Mouse (Mus musculus) embryo, embryonic 10 days (tissue): ENCODE data around the gene Cep63.

Source experiments
- DNase-seq: peaks from one replicate; pipeline ENCODE4 v3.0.0-alpha.2; 2015; ENCODE audit warnings: low spot score

Cep63 gene

DNA sequence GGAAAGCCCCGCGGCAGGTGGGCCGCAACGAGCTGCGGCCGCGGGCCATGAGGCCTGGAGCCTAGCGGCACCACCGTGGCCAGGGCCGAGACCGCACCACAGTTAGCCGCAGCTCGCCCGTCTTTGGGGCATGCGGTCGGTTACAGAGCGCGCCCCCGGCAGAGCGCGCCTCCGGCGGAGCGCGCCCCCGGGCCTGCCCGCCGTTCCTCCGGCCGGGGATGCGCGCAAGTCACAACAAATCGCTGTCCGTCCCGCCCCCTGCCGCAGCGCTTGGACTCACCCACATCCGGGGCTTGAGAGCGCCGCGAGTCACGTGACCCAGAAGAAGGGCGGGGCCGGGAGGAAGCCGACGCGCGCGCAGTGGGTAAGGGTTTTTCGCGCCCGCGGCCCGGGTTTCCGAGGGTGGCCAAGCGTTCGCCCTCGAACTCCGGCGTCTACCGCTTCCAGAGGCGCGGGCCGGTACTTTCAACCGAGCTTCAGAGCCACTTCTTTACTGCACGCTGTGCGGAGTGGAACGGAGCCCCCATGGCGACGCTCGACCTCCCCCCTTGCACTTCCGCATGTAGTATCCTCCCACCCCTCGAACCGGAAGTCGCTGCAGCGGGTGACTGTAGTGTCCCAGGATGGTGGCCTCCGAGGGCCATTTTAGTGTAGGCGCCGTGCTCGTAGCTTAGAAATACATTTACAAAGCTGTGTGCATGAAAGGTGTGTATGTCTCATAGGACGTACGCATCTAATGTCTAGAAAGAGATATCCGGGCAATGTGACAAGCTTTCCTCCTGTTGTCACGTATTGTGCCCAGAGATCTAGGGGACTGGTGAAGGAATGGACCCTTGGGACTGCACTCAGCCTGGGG lies at the start of gene Cep63, which contains the start of gene Anapc13:
TSS of gene Cep63 (minus strand) at position 552 of the 856 bp plus-strand sequence.
TSS of gene Anapc13 (plus strand) at position 314 of the 856 bp plus-strand sequence.
- DNase-seq: peak; percentile 97

DNA sequence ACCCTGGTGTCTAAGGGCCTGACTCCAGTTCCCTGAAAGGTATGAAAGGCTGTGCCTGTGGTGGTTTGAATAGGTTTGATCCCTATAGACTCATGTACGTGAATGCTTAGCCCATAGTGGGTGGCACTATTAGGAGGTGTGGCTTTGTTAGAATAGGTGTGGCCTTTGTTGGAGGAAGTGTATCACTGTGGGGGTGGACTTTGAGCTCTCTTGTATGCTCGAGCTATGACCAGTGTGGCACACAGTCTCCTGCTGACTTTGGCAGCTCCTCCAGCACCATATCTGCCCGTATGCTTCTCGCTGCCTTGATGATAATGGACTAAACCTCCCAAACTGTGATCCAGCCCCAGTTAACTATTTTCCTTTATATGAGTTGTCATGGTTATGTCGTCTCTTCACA lies 49.6 kb upstream of the Cep63 start:
- DNase-seq: no peak

DNA sequence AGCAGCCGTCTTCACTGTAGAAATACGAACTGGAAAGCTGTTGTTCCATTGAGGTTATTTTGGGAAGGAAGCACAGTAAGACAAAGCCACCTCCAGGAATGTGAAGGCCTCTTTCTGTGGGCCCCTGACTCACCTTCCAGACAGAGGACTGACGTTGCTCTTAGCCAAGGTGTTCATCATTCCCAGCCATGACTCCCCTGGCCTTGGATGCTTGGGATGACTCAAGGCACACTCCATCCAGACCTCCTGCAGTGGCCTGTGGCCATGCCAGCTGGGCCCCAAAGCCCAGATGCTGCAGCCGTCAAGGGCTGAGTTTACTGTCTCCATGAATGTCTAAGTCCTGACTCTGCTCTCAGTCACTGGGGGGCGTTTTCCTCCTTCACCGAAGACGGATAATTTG lies 47.0 kb upstream of the Cep63 start:
- DNase-seq: no peak

DNA sequence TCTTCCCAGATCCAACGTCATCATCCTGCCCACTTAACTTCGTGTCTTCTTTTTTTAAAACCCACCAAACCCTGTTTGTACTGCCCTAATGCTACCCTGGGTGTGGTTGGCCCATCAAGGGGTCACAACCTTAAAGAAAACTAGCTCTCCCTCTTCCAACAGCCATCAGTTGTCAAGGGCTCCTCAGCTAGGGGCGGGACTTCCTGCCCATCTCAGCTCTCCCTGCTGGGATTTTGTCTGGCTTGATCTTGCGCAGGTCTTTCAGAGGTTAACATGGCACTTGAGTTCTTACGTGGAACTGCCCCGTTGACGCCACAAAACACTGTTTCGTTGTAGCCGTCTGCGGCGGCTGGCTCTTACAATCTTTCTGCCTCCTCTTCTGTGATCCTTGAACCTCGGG lies 42.6 kb upstream of the Cep63 start:
- no peak for DNase-seq

DNA sequence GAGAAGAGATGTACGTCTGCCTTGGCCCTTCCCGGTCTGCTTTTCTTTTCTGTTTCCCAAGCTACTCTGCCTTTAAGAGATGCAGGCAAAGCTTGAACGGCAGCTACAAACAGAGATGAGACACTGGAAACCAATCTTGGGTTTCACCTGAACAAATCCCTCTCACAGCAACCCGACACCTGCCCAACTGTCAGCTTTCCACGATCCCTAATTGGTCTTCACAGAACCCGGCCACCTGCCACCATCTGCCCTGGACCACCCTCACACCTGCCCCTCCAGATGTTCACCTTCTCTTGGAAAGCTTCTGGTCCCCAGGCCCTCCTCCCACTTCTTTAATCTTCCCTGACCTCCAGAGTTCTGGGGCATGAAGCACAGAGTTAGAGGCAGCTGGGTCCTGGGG lies 41.8 kb upstream of the Cep63 start:
- DNase-seq: peak; percentile 48

DNA sequence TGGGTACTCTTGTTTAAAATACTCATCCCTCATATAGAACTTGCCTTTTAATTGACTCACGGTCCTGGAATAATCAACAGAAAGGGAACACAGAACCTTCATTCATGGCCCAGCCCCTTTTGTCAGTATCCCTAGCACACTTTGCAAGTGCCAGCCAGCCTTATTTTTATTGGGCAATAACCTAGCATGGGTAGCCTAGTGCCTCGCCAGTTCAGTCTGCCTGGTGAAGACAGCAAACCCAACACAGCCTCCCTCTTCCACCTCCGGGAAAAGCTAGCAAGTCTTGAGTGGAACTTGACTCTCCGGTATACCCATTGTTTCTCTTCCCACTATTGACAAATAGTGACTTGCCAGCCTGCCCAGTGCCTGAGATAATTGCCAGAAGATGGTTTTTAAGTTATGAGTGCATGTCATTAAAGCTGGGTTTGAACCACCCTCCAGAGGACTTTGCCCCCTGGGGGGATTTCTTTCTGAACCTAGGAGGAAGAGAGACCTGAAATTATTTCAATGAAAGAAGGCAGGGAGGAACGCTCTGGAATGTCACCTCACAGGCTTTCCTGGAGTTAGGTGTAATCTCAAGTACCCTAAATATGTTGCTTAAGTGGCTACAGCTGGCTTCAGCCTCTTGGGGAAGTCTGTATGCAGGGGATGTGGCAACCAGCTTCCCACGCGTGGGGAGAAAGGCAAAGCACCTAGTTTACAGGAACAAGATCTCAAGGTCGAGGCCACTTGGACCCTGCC lies 30.2 kb upstream of the Cep63 start:
- DNase-seq: no peak

DNA sequence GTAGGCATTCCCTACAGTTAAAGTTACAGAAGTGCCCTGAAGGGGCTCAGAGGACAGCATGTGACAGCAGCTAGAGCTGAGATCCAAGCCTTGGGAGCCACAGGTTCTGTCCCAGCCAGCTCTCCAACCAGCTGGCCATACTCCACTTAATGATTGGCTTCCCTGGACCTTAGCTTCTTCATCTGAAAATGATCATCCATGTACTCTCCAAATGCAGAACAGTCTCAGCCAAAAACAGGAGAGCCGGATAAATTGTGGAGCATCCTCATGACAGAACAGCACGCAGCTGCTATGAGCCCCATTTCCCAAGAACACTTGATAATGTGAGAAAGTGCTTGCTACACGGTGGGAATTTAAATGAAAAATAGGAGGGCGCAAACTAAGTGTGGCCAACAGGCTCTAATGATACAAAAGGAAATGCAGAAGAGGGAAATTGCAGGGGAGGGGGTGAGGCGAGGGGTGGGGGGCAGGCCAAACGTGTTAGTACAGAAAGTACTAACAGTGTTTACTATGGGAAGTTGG lies 24.9 kb upstream of the Cep63 start:
- DNase-seq: no peak

DNA sequence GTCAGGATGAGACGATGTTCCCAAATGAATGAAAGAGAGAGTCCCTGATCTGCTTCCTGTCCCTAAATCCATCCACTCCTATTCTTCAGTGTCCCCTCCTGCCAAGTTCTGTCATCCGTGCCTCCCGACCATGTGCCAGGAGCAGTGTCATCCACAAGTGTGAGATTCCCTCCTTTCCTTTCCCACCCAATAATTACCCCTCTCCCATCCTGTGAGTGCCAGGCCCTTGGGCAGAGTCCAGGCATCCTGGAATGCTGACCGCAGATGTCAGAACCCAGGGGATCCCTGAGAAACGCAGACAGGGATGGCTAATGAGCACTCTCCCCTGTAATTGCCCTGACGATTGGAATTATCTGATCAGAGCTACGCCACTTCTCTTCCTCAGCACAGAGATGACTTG lies 24.3 kb upstream of the Cep63 start:
- no peak for DNase-seq

DNA sequence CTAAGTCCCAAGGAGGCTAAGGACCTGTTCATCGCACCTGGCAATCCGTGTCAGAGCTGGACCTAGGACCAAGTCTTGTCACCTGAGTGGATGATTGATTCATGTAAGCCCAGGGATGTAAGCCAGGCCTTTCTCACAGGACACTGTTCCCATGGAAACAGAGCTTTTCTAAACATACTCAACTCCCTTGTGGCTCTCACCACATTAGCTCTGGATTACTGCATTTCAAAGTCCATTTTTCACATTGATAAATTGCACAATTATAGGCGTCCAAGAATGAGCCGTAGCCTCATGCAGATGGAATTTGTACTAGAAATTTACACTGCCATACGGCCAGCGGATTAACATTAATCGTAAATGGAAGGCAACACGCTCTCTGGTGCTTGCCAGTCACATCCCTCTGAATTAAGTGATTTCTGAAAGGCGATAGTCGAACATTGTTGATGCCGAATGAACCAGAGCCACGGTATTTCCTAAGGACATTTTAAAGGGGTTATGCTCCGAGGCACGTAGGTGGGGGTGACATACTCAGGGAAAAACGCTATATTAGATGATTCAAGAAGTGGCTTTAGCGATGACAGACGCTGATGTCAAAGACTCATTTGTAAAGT lies 23.7 kb upstream of the Cep63 start:
- peak; percentile 85 for DNase-seq

DNA sequence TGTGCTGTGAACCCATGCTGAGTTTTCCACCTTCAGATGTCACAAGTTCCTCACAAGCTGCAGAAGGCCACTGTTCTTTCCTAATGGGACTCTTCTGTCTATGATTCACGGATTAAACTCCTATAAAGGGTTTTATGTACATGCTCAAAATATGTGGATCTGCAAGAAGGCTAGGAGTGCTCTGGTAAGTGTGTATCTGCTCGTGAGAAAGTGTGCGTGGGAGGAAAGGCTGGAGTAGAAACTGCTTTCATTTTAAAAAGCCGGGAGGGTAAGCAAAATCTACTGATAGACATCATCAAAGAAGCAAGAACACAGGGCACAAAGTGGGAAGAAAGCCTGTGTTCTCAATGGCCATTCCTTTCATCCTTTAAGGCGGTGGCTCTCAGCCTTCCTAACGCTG lies 20.7 kb upstream of the Cep63 start:
- no peak for DNase-seq

DNA sequence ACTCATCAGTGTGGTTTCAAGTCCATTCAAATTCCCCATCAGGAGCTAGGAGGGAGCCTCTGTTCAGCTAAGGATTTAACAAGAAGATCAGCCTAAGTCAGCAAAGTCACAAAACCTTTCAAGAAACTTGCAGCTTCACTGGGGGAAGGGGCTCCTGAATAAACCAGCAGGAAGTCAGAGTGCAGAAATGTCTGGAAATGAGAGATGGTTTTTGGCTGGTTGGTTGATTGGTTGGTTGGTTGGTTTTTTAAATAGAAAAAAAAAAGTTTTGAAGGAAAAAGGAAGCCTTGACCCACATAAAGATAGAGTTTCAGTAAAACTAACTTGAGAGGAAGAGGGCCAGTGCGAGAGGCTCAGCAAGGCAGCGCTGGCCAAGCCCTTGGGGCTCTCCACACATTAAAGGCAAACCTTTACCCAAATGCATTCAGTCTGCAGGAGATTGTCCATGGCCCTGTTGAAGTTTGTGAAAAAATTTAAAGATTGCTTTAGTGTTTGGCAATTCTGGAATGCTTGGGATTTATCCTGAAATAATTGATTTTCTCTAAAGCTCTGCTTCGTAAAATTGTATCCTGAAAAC lies 18.9 kb upstream of the Cep63 start:
- DNase-seq: no peak

DNA sequence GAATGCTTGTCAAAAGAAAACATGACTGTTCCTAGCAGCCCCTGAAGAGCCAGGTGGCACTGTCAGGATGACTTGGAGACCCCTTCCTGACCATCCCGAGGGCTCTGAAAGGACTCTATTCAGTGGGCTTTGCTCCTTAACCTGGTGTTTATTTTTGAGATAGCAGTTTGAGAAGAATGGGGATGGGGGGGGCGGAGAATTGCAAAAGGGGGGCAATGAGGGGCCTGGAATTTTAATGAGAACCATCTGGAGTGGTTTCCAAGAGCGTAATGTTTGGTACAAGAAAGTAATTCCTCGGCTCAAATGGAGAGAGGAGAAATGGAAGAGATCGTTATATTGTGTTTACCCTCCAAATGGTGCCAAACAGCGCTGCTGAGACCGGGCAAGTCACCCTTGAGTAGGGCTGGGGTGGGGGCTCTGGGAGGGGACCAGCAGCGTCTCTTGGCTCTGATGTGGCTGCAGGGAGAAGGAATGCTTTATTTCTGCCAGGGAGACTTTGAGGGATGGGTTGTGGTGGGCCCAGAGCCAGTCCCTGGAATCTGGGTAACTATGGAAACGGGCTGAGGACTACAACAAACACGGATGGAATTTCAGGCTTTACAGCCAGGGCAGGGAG lies 17.3 kb upstream of the Cep63 start:
- peak; percentile 94 for DNase-seq

DNA sequence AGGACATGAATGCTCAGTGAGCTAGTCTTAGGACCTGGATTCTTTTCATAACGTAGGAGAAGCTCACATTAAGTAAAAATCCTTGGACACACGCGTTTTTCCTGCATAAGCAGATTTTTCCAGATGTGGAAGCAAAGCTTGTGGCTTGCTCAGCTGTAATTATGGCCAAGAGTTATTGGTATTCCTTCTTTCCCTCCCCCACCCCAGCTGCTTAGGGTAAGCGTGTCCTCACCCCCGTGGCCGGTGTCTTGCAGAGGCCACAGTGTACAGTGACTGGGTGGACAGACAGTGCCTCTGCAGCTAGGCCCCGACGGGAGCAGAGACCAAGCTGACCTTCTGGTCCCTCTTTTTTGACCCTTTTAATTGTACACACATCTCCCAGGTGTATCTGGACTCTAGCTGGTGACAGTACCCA lies 16.7 kb upstream of the Cep63 start:
- DNase-seq: no peak

DNA sequence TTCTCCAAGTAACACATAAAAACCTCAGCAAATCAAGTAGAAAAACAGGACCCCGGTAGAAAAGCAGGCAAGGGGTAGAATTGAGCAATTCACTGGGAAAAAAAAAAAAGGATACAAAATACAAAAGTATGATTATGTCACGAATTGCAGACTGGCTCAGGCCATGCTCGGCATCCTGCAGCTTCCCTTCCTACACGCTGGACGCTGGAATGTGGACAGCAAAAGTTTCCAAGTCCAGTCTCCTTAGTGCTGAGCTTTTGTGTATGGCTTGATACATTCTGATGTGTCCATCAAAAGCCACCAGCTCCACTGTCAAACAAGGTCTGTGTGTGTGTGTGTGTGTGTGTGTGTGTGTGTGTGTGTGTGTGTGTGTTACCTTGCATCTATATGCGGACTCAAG lies 15.2 kb upstream of the Cep63 start:
- DNase-seq: no peak

DNA sequence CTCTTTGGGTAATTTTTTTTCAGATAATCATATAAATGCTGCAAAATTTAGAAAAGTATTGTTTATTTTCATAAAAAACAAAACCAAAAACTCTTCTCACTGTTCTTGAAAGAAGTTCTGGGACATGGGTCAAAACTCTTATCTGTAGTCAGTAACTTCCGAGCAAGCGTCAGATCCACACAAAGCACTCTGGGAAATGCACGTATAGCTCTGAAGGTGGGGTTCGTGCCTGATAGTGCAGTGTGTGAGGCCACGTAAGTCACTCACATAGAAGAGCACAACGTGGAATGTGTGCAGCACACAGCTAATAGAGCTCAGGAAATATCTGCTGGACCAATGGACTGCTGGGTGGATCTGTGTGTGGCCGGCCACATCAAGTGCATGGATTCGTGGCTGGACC lies 13.2 kb upstream of the Cep63 start:
- no peak for DNase-seq

DNA sequence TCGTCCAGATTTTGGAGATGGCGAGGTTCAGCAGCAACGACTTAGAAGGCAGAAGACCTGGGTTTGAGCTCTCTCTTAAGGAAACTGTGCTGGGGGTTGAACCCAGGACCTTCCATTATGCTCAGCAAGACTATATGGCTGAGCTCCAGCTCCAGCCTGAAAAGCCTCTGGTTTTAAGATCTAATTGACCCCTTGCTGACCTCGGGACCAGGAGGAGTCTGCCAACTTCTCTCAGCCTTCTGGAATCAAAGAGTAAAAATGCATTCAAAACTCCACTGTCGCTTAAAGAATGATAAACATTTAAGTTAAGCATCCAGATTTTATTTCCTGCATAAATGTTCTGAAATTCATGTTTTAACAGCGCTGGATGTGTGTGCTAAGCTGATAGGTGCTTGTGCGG lies 12.6 kb upstream of the Cep63 start:
- DNase-seq: no peak

DNA sequence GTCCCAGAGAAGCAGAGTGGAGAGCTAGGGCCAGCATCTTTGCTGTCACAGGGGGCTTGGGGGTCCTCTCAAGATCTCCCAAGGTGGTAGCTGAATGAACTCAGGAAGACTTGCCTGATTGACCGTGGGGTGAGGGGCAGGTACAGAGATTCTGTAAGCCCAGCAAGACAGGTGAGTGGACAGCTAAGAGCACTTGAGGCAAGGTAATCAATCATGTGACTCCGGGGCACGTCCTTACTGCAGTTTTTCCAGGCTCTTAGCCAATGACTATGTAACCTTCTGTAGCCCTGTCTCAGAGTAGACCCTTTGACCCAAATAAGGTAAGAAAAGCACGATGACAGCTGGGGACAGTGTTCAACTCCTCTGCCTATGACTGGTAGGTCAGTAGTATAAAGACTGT lies 10.8 kb upstream of the Cep63 start:
- no peak for DNase-seq

DNA sequence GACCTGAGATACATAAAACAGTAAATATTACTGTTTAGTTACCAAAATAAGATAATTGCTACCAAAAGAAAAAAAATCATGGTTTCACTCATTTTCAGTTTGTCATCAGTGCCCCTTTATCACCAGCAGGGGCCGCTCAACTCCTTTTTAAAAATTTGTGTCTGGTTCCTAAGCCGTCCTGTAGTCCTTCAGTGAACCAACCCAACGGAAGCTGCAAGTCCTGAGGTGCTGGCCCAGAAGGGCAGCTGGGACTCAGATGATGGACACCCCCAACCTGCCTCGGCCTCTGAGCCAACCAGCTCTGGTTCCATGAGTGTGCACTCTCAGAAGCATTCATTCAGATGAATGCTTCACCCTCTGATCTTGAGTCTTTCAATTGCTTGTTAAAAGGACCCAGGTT lies 10.2 kb upstream of the Cep63 start:
- peak; percentile 76 for DNase-seq

DNA sequence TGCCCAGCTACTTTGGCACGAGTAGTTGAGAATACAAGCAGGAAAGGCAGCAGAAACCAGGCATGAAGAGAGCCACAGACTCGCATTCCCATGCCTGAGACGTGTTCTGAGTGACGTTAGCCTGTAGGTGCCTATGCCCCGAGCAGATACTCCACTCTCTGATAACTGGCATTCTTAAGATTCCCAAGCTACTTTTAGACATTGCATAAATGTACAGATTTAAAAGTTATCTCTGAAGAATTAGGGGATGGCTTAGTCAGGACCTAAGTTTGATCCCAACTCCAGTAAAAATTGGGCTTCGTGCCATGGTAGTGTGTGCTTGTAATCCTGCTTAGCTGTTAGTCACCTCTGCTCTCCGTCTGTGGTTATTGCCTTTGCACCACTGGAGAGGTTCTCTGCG lies 8.1 kb upstream of the Cep63 start:
- no peak for DNase-seq

DNA sequence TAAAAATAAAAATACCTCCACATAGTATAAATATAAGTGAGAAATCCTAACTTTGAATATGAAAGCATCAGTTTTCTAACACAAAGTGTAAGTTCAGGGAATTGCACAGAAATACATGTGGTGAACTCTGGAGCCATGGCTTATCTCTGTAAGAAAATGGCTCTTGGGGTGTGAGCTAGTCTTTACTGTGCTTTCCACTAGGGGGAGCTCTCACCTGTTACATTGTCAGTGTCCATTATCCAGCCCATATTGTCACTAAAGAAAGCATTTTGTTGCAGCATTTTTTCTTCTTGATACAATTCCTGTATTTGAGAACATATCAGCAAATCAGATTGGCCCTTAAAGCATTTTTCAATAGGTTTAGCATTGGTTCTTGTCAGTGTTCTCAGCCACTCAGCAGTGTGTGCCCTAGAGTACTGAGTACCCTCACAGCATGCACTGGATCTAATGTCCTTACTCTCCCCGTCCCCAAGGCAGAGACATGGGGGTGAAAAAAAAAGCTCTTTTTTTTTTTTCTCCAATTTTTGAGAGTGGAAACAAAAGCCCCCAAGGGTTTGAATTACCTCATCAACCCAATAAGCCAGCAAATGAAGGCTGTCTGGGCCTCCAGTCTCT lies 6.7 kb upstream of the Cep63 start:
- peak; percentile 84 for DNase-seq

DNA sequence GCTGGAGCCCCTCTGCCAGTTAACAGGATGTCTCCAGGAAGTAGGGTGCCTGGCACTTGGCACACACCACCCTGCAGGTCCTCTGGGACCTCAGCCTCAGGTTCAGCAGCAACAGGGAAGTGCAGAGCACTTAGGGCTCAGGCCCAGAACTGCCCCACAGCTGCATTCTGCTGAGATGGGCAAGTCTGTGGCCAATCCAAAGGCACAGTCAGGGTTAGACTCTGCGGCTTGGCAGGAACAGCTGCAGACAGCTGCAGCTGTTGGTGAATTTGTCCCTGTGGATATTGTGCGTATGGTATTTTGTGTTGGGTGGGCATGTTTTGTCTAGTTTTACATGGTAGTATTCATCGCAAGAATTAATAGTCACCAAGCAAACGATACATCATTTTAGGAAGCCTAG lies 5.8 kb upstream of the Cep63 start:
- DNase-seq: no peak
